Mouse (Mus musculus): Measurements from ENCODE around the gene 9330182O14Rik.

DNA sequence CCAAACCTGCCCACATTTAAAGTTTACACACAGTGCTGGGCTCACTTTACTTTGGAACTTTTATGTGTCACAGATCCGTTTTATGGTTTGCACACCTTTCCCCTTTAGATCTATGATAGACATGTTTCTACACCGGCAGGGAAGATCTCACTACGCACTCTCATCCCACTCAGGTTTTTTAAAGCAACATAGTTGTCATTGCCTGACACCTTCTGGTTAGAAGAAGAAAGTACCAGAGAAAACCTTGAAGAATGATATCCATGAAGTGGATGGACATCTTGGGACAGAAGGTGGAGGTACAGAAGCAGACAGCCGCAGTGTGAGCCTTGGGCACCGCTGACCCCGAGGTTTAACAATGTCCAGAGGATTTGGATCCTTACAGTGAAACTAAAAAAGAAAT is 23.5 kb downstream of the 9330182O14Rik start:
- no peak for TF ChIP-seq CTCF (IDR thresholded peaks at IDR 0.05)
- TF ChIP-seq EP300 (IDR thresholded peaks at IDR 0.05) = no peak
